Mouse (Mus musculus) heart, adult 18-20 months (tissue): Measurements from ENCODE around the gene Alyref. TPM values are rescaled to one million over a fixed set of nuclear protein-coding genes. Genes with fewer than 3 reads are reported as not detected.
"Not testable (repeated sequence)": the region's sequence is repeated elsewhere in the genome, so short reads cannot be mapped to it uniquely, and the experiment has no call there.

Experiments used
- DNase-seq, 2 experiments: peaks; one replicate each; pipeline ENCODE4 v3.0.0; 2021 to 2022; ENCODE audit warnings: mixed read lengths in 1 of 2
- total RNA-seq, 2 experiments: library from RNA; stranded (reverse); gene quantifications; 2 replicates each; pipeline ENCODE4 v1.2.3; 2021

Gene Alyref
- total RNA-seq, 2 experiments from 2014 or later: 44.1 to 46.9 TPM

DNA sequence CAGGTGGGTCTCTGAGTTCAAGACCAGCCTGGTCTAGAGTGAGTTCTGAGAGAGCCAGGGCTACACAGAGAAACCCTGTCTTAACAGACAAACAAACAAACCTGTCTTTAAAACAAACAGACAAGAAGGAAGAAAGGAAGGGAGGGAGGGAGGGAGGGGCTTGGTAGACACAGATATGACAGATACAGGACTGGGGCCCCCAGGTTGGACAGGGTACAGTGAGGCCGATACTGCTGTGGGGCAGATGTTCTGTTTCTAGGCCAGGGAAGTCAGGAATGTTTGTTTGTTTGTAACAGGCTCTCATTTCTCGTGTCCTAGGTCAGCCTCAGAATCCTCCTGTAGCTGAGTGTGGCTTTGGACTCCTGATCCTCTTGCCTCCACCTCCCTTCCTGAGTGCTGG, 5.4 kb upstream of the Alyref start:
- DNase-seq: no peak

GRCm38 (mm10) chr11:120600716-120601115, 2.6 kb upstream of the Alyref start:
- no peak for DNase-seq

DNA sequence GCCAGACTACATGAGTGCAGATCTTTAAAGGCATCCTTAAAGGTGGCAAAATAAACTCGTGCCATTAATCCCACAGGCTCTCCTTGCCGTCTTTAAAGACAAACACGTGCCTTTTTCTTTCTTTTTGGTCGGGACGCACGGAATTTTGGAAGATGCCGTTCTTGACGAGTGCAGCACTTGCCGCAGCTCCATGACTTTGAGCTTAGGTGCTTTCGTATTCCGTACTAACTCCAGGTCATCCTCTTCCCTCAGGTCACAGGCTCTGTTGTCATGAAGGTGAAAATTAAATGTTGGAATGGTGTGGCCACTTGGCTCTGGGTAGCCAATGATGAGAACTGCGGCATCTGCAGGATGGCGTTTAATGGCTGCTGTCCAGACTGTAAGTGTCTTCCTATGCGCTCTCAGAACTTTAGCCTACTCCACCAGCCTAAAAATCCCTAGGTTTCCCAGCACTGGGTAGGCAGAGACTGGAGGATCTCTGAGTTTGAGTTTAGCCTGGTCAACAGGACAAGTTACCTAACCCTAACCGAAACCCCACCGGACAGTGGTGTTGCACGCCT, 905 bp upstream of the Alyref start:
- no peak for DNase-seq

DNA sequence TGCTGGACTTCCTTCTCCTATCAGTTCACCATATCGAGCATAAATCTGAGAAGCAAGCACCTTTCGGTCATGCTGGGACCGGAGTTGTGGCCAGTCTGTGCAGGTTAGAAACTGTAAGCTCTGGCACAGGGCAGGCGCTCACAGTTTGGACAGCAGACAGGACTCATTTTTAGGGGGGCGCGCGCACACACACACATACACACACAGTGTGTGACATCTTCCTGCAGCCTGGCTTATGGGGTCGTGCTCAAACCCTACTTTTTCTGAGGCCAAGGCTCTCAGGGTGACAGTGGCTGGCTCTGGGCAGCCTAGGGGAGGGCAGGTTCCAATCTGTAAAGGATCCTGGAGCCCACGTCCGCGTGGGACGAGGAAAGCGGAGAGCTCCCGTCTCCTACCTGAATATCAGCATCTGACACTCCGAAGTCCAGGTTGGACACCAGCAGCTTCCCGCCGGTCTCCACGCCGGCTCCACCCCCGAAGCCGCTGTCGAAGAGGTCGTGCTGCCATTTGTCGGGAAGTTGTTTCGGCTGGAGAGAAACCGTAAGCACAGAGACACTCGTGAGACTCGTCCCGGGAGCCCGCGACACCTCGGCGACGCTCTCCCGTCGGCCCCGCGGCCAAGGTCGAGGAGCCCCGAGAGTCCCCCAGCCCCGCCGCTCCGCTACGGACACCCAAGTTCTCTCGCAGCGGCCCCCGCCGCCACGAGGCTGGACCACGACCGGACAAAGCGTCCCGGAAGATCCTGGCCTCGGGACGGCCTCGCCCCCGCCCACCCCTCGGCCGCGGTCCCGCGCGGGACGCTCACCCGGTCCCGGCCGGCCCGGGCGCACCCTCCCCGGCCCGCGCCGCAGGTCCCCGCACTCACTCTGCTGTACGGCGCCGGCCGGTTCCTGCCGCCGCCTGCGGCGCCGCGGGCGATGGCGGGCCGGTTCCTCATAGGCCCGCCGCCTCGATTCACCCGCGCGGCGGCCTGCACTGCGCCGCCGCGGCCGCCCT, 627 bp downstream of the Alyref start:
- DNase-seq: peak in 1 of 2 experiments; percentile 30

DNA sequence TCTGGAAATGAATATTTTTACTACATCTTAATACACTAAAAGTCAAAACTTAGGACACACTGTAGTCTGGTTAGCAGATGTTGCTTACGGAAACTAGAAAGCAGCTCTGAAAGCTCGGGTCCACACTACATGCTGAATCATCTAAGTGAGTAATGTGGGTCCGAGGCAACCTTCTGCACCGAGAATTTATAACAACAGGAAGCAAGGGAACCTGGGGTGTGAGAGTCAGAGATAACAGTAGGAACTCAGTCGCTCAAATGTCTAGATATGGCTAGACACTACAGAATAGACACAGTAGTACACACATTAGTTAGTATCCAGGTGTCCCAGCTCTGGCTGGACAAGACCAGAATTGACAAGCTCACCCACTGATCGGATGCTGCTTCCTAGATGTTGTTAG, 9.6 kb downstream of the Alyref start:
- no peak for DNase-seq

- DNase-seq: no peak
These were observed 14.2 kb downstream of the Alyref start for GRCm38 (mm10) chr11:120583937-120584336.

DNA sequence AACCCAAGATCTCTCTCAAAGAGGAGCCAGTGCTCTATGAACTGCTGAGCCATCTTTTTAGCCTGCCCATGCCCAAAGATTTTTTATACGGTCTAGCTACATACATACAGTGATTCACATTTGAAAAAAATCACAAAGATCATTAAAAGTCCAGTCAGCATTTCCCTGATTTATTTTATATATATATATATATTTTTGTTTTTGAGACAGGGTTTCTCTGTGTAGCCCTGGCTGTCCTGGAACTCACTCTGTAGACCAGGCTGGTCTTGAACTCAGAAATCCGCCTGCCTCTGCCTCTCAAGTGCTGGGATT, 15.2 kb downstream of the Alyref start:
- DNase-seq: not testable (repeated sequence)

GRCm38 (mm10) chr11:120582268-120582981, 15.7 kb downstream of the Alyref start:
- peak; percentile 35 to 60 for DNase-seq

GRCm38 (mm10) chr11:120581490-120582267, 16.5 kb downstream of the Alyref start, which contains the start of gene Arhgdia:
TSS of gene Arhgdia (minus strand) at chr11:120581624.
- DNase-seq: peak; percentile 92 to 93

- peak; percentile 59 to 72 for DNase-seq
These were observed 17.3 kb downstream of the Alyref start for GRCm38 (mm10) chr11:120580871-120581331.

- peak; percentile 30 to 35 for DNase-seq
These were observed 18.0 kb downstream of the Alyref start for GRCm38 (mm10) chr11:120580190-120580589.

DNA sequence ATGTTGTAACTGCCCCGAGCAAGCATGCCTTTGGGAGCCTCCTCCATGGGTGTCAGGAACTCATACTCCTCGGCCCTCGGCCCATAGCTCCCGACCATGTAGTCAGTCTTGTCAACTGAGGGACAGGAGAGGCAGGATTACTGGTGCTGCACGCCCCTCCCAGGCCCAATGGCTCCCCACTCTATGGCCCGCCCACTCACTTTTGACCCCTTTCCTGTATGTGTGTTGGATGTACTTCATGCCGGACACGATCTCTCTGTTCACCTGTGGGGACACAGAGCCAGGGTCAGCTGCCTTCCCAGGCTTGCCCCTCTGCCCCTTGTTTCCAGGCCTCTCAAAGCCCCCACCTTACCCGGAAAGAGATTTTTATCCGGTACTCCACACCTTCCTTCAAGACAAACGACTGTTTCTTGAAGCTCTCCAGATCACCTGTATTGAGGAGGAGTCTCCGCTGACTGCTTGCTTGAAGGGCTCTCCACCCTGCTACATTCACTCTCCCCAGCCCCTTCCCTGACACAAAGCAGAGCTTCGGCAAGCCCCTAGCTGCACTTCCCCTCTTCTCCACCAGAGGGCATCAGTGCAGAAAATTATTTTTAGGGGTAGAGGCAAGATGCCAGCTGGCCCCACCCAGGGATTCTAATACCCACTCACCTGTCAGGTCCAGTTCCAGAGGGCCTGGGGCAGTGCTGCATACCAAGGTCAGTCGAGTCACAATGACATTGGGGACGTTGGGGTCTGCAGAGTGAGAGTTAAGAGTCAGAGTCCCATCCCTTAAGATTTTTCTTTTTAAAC, 18.7 kb downstream of the Alyref start:
- peak; percentile 72 to 89 for DNase-seq

GRCm38 (mm10) chr11:120578694-120579243, 19.4 kb downstream of the Alyref start:
- DNase-seq: no peak

DNA sequence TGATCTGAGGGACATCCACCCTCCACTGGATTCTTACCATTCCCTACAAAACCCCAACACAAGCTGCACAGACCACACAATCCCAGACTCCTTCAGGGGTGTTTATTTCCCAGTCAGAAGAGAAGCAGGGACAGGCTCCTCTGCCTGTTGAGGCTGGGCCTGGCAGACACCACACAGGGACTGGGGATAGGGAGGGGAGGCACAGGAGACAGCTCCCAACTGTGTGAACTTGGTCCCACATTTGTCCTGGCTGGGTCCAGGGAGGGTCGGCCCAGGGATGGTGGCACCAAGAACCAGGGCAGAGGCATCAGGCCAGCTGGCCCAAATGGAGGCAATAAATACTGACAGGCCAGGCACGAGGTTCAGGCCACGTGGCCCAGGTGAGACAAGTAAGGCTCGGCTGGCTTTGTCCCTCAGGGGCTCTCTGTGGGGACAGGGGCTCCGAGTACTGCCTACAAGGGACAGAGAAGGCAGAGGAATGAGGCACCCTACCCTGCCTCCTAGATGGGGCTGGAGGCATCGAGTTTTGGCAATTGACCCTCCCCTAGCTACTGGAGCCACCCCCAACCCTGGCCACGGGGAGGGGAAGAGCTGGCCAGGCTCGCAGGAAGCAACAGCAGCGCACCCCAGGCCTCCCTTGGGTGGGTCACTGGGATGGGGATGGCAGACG, 20.0 kb downstream of the Alyref start:
- peak in 1 of 2 experiments; percentile 6 for DNase-seq

DNA sequence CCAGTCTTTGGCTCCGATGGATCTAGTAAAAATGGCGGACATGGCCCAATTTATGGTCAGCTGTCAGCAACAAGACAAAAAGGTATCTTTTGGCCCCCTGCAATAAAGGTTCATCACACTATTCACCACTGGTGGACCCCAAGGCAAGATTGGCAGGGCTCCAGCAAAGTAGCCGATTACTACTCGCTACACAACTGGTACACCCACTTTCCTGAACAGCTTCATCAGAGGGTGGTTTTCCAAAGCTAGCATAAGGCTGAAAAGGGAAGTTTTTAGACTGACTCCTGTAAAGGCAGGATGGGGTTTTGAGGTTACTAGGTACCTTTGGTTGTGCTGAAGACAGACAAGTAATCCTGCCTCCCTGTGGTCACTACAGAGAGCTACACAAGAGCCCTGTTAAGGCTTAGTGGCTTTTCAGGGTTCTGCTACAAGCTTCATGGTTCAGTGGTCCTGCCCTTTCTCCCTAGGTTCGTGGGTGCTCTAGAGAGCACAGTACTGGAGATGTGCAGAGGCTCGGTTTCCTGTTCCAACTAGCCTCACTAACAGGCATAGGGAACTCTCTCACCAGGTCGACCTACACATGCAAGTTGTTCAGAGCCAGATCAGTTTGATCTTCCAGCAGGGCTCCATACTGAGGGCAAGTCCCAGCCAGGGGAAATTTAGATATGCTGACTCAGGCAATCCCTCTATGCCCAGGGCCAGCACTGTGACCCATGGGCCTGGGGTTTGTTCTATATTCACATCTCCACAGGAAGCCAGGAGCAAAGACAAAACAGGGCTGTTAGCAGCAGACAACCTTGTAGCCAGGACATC, 20.7 kb downstream of the Alyref start:
- DNase-seq: peak; percentile 3 to 49

- DNase-seq: no peak
These were observed 21.7 kb downstream of the Alyref start for GRCm38 (mm10) chr11:120576365-120576981.

GRCm38 (mm10) chr11:120575940-120576339, 22.2 kb downstream of the Alyref start:
- DNase-seq: no peak

GRCm38 (mm10) chr11:120575046-120575445, 23.1 kb downstream of the Alyref start:
- no peak for DNase-seq

DNA sequence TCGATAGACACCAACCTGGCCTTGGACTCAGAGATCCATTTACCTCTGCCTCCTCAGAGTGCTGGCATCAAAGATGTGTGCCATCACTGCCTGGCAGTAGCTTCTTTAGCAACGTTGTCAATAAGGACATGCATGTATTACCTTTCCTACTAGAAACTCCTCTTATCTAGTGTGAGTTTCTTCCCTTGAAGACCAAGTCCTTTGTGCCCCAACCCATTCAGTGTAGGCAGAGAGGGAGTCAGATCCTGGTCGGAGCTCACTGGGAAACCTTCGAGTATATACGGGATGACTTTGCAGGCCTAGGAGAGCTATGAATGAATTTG, 23.9 kb downstream of the Alyref start:
- no peak for DNase-seq
